Mouse (Mus musculus) embryonic fibroblast, embryonic 13.5 days (primary cell): Measurements from ENCODE around the gene Dazap1. TPM values are rescaled to one million over a fixed set of nuclear protein-coding genes. Genes with fewer than 3 reads are reported as not detected.

Source experiments
- H3K27ac ChIP-seq: 2 replicates; pipeline ENCODE4 v1.5.1; 2012; ENCODE audit warnings: low read length, control low read depth, inconsistent platforms; ENCODE audit not compliant: insufficient read depth
- H3K4me1 ChIP-seq: 2 replicates; pipeline ENCODE4 v1.6.1; 2011; ENCODE audit warnings: low read length; ENCODE audit not compliant: control insufficient read depth, insufficient read depth
- H3K4me3 ChIP-seq: 2 replicates; pipeline ENCODE4 v1.5.1; 2011; ENCODE audit warnings: mild to moderate bottlenecking, control low read depth, low read length; ENCODE audit not compliant: insufficient read depth
- CTCF ChIP-seq: IDR thresholded peaks from 2 replicates; pipeline ENCODE4 v1.5.1; 2011; ENCODE audit warnings: mild to moderate bottlenecking, control low read depth, low read length, moderate library complexity, borderline replicate concordance; ENCODE audit not compliant: insufficient read depth
- POLR2A ChIP-seq: IDR thresholded peaks from 2 replicates; pipeline ENCODE4 v1.6.1; 2011; ENCODE audit warnings: low read depth, mild to moderate bottlenecking, control low read depth, low read length, moderate library complexity
- polyA plus RNA-seq: library from polyadenylated mRNA; stranded (reverse); fragments of >200 nt; gene quantifications from 2 replicates; pipeline ENCODE4 v1.2.4, GENCODE M21; 2011; ENCODE audit warnings: low read depth; ENCODE audit not compliant: missing spikeins, insufficient read length

Dazap1 gene
- polyA plus RNA-seq, 1 experiment = 142 TPM

GRCm38 (mm10) chr10:80282481-80283441, 21.5 kb downstream of the Dazap1 start:
- Histone ChIP-seq H3K4me1 (no peaks in the 10 kb centered on the region), H3K4me3 (no peak overlapping the region), H3K27ac (no peak overlapping the region)
- TF ChIP-seq POLR2A (no peak), CTCF (no peak)

DNA sequence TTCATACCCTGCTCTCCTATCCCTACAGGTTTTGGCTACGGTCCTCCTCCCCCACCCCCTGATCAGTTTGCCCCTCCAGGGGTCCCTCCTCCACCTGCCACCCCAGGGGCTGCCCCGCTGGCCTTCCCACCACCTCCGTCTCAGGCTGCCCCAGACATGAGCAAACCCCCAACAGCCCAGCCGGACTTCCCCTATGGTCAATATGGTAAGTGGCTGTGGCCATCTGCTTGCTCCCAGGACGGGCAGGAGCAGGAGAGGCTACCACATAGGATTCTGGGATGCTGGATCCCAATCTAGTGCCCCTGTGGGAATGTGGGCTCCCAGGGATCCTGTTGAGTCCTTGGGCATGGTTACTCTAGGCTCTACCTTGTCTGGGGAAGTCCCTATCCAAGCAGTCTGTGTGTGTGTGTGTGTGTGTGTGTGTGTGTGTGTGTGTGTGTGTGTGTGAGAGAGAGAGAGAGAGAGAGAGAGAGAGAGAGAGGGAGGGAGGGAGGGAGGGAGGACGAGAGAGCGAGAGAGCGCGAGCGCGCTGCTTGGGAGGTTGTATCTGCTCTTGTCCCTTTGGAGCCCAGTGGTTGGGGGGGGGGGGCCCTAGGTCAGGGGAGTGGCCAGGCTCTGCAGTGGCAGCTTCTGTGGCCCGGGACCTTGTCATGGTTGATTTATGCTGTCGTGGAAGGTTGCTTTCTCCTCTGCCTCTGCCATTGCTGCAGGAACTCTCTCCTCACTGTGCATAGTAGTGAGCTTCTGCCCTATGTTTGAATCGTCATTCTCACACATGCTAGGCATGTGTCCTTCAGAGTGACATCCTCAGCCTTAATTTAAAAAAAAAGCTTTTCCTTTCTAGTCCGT, 24.2 kb downstream of the Dazap1 start:
- Histone ChIP-seq H3K4me1 (no peaks in the 10 kb centered on the region), H3K4me3 (no peak overlapping the region), H3K27ac (no peak overlapping the region)
- TF ChIP-seq CTCF (no peak), POLR2A (no peak)

- Histone ChIP-seq H3K4me3 (no peak overlapping the region), H3K27ac (no peak overlapping the region), H3K4me1 (no peaks in the 10 kb centered on the region; the same call in 1 of the 2 replicates)
- TF ChIP-seq CTCF (no peak), POLR2A (no peak)
Measured at GRCm38 (mm10) chr10:80288097-80288496, 26.8 kb downstream of the Dazap1 start.

DNA sequence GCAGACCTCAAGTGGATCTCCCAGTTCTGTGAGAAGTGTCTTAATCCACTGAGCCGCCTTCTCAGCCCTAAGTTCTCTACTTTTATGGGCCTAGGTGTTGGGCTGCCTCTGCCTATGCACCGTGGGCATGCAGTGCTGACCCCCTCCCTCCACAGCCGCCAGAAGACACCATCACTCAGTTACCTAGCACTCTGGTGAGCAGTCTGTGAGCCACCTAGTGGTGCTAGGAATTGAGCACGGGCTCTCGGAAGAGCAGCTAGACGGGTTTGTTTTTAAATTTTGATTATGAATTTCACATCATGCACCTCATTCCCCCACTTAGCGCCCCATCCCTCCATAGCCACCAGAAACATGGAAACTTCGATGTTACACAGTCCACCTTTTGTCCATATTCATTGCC, 27.4 kb downstream of the Dazap1 start:
- no peak for TF ChIP-seq CTCF
- no peak for TF ChIP-seq POLR2A
- no peak overlapping the region for H3K27ac ChIP-seq
- no peaks in the 10 kb centered on the region; the same call in 1 of the 2 replicates for H3K4me1 ChIP-seq
- H3K4me3 ChIP-seq = no peak overlapping the region

GRCm38 (mm10) chr10:80292251-80293146, 31.2 kb downstream of the Dazap1 start, which contains the start of gene Rps15:
TSS of gene Rps15 (plus strand) at chr10:80292453.
- H3K4me1 ChIP-seq = no peaks in the 10 kb centered on the region; the same call in 1 of the 2 replicates
- peak within 1 kb of the TSS; percentile 49 for H3K27ac ChIP-seq
- H3K4me3 ChIP-seq = peak within 1 kb of the TSS; percentile 98
- TF ChIP-seq CTCF (peak; percentile 31; the same call in 1 of the 2 replicates), POLR2A (peak; percentile 97)

- peak overlapping the region; percentile 49; the same call in 1 of the 2 replicates for H3K27ac ChIP-seq
- H3K4me3 ChIP-seq = peak overlapping the region; percentile 98
- H3K4me1 ChIP-seq = no peaks in the 10 kb centered on the region; the same call in 1 of the 2 replicates
- TF ChIP-seq POLR2A = peak; percentile 32
- TF ChIP-seq CTCF = no peak
Measured at GRCm38 (mm10) chr10:80293325-80293724, 32.0 kb downstream of the Dazap1 start.

DNA sequence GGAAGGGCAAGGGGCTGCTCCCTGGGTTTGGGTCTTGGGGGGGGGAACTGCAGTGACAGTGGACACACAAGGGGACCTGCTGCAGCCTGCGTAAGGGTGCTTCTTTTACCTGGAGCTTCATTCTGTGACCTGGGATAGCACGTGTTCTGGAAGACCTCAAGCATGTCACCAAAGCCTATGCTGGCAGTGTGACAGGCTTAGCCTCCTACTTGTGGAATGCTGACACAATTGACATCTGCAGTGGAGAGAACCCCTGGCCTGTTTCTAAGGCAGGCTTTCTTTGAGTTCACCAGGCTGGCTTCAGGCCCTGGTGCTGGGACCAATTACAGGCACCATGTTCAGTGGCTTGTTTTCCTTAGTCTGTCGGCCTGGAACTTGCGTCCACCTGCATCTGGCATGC, 33.0 kb downstream of the Dazap1 start:
- no peak for TF ChIP-seq CTCF
- no peak for TF ChIP-seq POLR2A
- peak overlapping the region; percentile 98 for H3K4me3 ChIP-seq
- no peaks in the 10 kb centered on the region; the same call in 1 of the 2 replicates for H3K4me1 ChIP-seq
- H3K27ac ChIP-seq = no peak overlapping the region

GRCm38 (mm10) chr10:80294788-80295303, 33.6 kb downstream of the Dazap1 start:
- no peak overlapping the region for H3K4me3 ChIP-seq
- no peaks in the 10 kb centered on the region; the same call in 1 of the 2 replicates for H3K4me1 ChIP-seq
- peak; percentile 18 for TF ChIP-seq POLR2A
- no peak for TF ChIP-seq CTCF
- no peak overlapping the region for H3K27ac ChIP-seq
